Mouse (Mus musculus) intestine, embryonic 16.5 days (tissue): ENCODE results near the gene Smtnl2. TPM values are rescaled to one million over a fixed set of nuclear protein-coding genes. Genes with fewer than 3 reads are reported as not detected.
"Not testable (repeated sequence)": the region's sequence is repeated elsewhere in the genome, so short reads cannot be mapped to it uniquely, and the experiment has no call there.

Experiments used
- ATAC-seq: fragments of 200-750 bp; cut with Nextera tagmentation; 2 replicates; pipeline ENCODE4 v1.8.0; 2017; ENCODE audit warnings: moderate TSS enrichment, moderate library complexity
- H3K27ac ChIP-seq: fragments of 300-500 bp; sonication (generic); 2 replicates; pipeline ENCODE4 v1.5.1; 2014; ENCODE audit warnings: mild to moderate bottlenecking, low read length
- H3K27me3 ChIP-seq: fragments of 300-500 bp; sonication (generic); replicated peaks from 2 replicates; pipeline ENCODE4 v1.6.1; 2014; ENCODE audit warnings: low read length, control low read depth, mixed read lengths; ENCODE audit not compliant: control insufficient read depth, insufficient read depth
- H3K36me3 ChIP-seq: fragments of 300-500 bp; sonication (generic); 2 replicates; pipeline ENCODE4 v1.6.1; 2014; ENCODE audit warnings: low read length, control low read depth; ENCODE audit not compliant: control insufficient read depth, insufficient read depth
- H3K4me1 ChIP-seq: fragments of 300-500 bp; sonication (generic); 2 replicates; pipeline ENCODE4 v1.6.1; 2014; ENCODE audit warnings: low read length, control low read depth, mixed read lengths; ENCODE audit not compliant: control insufficient read depth, insufficient read depth
- H3K4me2 ChIP-seq: fragments of 300-500 bp; sonication (generic); 2 replicates; pipeline ENCODE4 v1.6.1; 2014; ENCODE audit warnings: low read depth, low read length, control low read depth
- H3K4me3 ChIP-seq: fragments of 300-500 bp; sonication (generic); 2 replicates; pipeline ENCODE4 v1.5.1; 2014; ENCODE audit warnings: mild to moderate bottlenecking, low read length
- H3K9ac ChIP-seq: fragments of 300-500 bp; sonication (generic); 2 replicates; pipeline ENCODE4 v1.6.1; 2014; ENCODE audit warnings: low read depth, low read length
- H3K9me3 ChIP-seq: fragments of 300-500 bp; sonication (generic); 2 replicates; pipeline ENCODE4 v1.6.1; 2016; ENCODE audit warnings: low read length, control low read depth; ENCODE audit not compliant: control insufficient read depth
- WGBS: fragments of 180-500 bp; shearing (Covaris S2); extraction: QIAGEN DNeasy Blood & Tissue Kit; methylation state at CpG from one replicate; pipeline ENCODE4 v1.1.7; 2014; 5-methylcytosine and 5-hydroxymethylcytosine counted together
- polyA plus RNA-seq: library from polyadenylated mRNA; unstranded; fragments of >200 nt; fragmentation: Nextera tagmentation; extraction: Ambion mirVana; gene quantifications from 2 replicates; pipeline ENCODE4 v1.2.1, GENCODE M21; 2015

Smtnl2 gene
- polyA plus RNA-seq, 1 experiment from 2014 or later = 28.9 TPM

DNA sequence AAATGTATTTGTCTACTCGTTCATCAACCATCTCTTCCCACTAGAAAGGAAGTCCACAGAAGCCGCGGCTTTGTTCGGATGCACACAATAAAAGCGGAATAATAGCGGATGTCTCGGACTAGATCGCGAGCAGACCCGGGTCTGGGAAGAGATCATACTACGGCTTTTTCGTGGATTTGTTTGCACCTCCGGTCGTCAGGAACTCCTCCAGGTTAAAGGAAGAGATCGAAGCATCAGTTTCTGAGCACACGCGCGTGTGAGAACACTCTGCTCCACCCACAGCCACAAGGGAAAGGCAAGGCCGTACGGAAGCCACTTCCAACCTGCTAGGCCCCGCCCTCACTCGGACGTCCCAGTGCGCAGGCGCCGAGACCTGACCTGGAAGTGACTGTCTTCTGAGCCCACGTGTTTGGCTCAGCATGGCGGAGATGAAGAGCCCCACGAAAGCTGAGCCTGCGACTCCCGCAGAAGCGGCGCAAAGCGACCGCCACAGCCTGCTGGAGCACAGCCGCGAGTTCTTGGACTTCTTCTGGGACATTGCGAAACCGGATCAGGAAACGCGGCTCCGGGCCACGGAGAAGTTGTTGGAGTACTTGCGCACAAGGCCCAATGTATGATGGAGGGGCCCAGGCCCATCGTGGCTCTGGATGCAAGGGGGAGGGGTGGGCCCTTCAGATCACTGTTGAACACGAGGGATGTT, 29.6 kb upstream of the Smtnl2 start, which contains the start of gene Mybbp1a:
Mybbp1a (plus strand) TSS at position 391 of the 700 bp plus-strand sequence.
- H3K4me1 ChIP-seq = peaks cover 13% of the 10 kb centered on the region; the same call in 1 of the 2 replicates
- H3K9me3 ChIP-seq = no peaks in the 10 kb centered on the region
- H3K27me3 ChIP-seq = no peaks in the 10 kb centered on the region
- H3K4me2 ChIP-seq = peak within 1 kb of the TSS; percentile 69
- H3K27ac ChIP-seq = peak within 1 kb of the TSS; percentile 89
- H3K4me3 ChIP-seq = peak within 1 kb of the TSS; percentile 98
- WGBS = under 1% methylated on average over 46 of the region's 46 CpGs
- ATAC-seq = peak; percentile 93
- H3K36me3 ChIP-seq = peaks cover 27% of the 10 kb centered on the region
- peak within 1 kb of the TSS; percentile 90 for H3K9ac ChIP-seq

- peak overlapping the region; percentile 69 for H3K4me2 ChIP-seq
- WGBS = 40% methylated on average over 6 of the region's 6 CpGs
- H3K27me3 ChIP-seq, H3K9me3 ChIP-seq: not testable (repeated sequence)
- peak overlapping the region; percentile 98 for H3K4me3 ChIP-seq
- peaks cover 21% of the 10 kb centered on the region for H3K36me3 ChIP-seq
- H3K9ac ChIP-seq = peak overlapping the region; percentile 90
- H3K27ac ChIP-seq = peak overlapping the region; percentile 89
- H3K4me1 ChIP-seq = peaks cover 19% of the 10 kb centered on the region
- peak; percentile 15; the same call in 1 of the 2 replicates for ATAC-seq
These were observed 29.1 kb upstream of the Smtnl2 start for GRCm38 (mm10) chr11:72440597-72440964.

DNA sequence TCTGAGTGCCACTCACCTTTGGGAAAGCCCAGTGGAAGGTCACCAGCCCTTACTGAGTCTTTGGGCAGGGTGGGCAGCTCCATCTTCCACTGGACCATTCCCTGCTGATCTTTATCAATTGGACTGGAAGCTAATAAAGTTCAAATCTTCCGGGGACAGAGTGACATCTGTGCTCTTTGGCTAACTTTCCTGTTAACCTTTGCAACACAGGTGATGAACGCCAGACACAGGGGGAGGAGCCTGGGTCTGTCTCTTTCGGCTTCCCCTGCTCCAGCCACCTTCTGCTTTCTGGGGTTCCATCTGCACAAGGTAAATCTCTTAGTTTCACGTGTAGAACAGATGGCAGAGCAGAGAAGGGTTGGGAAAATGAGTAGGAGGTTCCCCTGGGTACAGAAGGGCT, 26.9 kb upstream of the Smtnl2 start:
- WGBS = 61% methylated on average over 4 of the region's 4 CpGs
- Histone ChIP-seq H3K27me3 (no peaks in the 10 kb centered on the region), H3K36me3 (0 out of 2 replicates have a peak, but pooled peaks cover 1% of the 10 kb centered on the region), H3K4me2 (no peak overlapping the region), H3K9me3 (no peaks in the 10 kb centered on the region), H3K4me3 (no peak overlapping the region), H3K27ac (no peak overlapping the region), H3K4me1 (peaks cover 27% of the 10 kb centered on the region), H3K9ac (no peak overlapping the region)
- ATAC-seq = no peak

GRCm38 (mm10) chr11:72436756-72437650, 25.5 kb upstream of the Smtnl2 start:
- Histone ChIP-seq H3K9ac (peak overlapping the region; percentile 57), H3K27me3 (no peaks in the 10 kb centered on the region), H3K4me3 (no peak overlapping the region; the same call in 1 of the 2 replicates), H3K27ac (no peak overlapping the region), H3K4me2 (peak overlapping the region; percentile 44; the same call in 1 of the 2 replicates), H3K4me1 (peaks cover 20% of the 10 kb centered on the region), H3K9me3 (no peaks in the 10 kb centered on the region), H3K36me3 (no peaks in the 10 kb centered on the region)
- 88% methylated on average over 16 of the region's 16 CpGs for WGBS
- no peak for ATAC-seq

DNA sequence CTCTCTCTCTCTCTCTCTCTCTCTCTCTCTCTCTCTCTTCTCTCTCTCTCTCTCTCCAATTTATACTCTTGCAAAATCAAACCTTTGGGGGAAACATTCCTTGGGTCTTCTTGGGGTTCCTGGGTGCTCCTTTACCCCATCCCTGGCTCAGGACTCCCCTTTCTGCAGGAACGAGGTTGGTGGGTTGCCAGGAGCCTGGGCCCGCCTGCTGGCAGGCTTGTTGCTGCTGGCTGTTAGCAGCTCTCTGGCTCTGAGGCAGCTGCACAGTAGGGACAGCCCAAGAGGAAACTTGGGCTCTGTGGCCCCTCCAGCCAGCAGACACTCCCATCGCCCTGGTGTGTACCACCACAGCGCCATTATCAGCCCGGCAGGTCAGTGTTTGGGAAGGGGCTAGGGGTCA, 24.8 kb upstream of the Smtnl2 start:
- Histone ChIP-seq H3K4me3 (peak overlapping the region; percentile 41; the same call in 1 of the 2 replicates), H3K4me2 (peak overlapping the region; percentile 44), H3K27me3 (no peaks in the 10 kb centered on the region), H3K4me1 (peaks cover 20% of the 10 kb centered on the region), H3K36me3 (no peaks in the 10 kb centered on the region), H3K9ac (peak overlapping the region; percentile 57), H3K9me3 (no peaks in the 10 kb centered on the region), H3K27ac (no peak overlapping the region)
- WGBS = 71% methylated on average over 5 of the region's 5 CpGs
- no peak for ATAC-seq

- H3K9me3 ChIP-seq = no peaks in the 10 kb centered on the region
- 51% methylated on average over 2 of the region's 2 CpGs for WGBS
- H3K27me3 ChIP-seq = no peaks in the 10 kb centered on the region
- peak overlapping the region; percentile 41 for H3K4me3 ChIP-seq
- no peaks in the 10 kb centered on the region for H3K36me3 ChIP-seq
- H3K4me2 ChIP-seq = peak overlapping the region; percentile 44
- peak; percentile 42 for ATAC-seq
- H3K4me1 ChIP-seq = peaks cover 20% of the 10 kb centered on the region
- peak overlapping the region; percentile 57 for H3K9ac ChIP-seq
- peak overlapping the region; percentile 93 for H3K27ac ChIP-seq
These were observed 24.2 kb upstream of the Smtnl2 start for GRCm38 (mm10) chr11:72435694-72436045.

DNA sequence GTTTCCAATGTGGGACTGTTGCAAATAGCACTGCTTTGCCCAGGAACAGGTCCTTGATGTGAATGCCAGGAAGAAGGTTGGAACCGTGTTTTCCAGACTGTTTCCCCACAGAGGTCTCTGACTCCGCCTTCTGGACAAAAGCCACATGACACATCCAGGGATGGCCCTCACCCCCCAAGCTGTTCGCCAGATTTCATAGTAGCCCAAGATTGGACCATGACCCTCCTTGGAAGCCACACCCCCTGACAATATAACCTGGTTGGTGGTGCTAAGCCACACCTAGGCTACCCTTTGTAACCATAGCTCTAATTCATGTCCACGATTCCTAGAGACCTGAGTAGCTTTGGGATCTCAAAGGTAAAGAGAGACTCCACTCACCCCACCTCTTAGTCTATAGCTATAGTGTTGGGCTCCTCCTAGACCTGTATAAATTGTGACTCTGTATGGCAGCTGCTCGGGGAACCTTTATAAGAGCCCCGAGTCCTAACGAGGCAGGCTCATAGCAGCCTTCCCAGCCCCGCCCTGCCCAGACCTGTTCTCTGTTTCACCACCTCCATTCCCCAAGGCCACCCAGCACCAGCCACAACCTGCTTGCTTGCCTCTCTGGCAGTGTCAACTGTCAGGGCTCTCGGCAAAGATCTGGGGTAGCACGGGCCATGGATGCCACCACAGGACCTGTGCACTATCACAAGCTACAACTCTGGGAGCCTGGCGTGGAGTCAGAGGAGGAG, 23.6 kb upstream of the Smtnl2 start, which contains the start of gene Ggt6:
Ggt6 (plus strand) TSS at position 564 of the 731 bp plus-strand sequence.
- Histone ChIP-seq H3K4me1 (peaks cover 20% of the 10 kb centered on the region), H3K4me2 (peak within 1 kb of the TSS; percentile 44), H3K4me3 (peak within 1 kb of the TSS; percentile 41), H3K36me3 (no peaks in the 10 kb centered on the region), H3K27ac (peak within 1 kb of the TSS; percentile 93), H3K9ac (peak within 1 kb of the TSS; percentile 57), H3K9me3 (no peaks in the 10 kb centered on the region), H3K27me3 (no peaks in the 10 kb centered on the region)
- WGBS = 48% methylated on average over 11 of the region's 11 CpGs
- ATAC-seq = peak; percentile 94

- H3K27me3 ChIP-seq, H3K36me3 ChIP-seq, H3K4me3 ChIP-seq, H3K9ac ChIP-seq, H3K4me2 ChIP-seq, H3K27ac ChIP-seq, H3K9me3 ChIP-seq, H3K4me1 ChIP-seq, ATAC-seq: not testable (repeated sequence)
- WGBS = 69% methylated on average over 9 of the region's 9 CpGs
These were observed 19.0 kb upstream of the Smtnl2 start for GRCm38 (mm10) chr11:72430311-72431068.
